Mouse (Mus musculus): ENCODE measurements around the gene Cadm1. TPM values are rescaled to one million over a fixed set of nuclear protein-coding genes. Genes with fewer than 3 reads are reported as not detected.
A peak's percentile ranks its signal among the peaks of the same experiment; 100 is the strongest.

Cadm1 gene
- polyA plus RNA-seq (2015; fragmentation: Nextera tagmentation; extraction: Ambion mirVana): 84.9 and 89.2 TPM in 2 replicates

DNA sequence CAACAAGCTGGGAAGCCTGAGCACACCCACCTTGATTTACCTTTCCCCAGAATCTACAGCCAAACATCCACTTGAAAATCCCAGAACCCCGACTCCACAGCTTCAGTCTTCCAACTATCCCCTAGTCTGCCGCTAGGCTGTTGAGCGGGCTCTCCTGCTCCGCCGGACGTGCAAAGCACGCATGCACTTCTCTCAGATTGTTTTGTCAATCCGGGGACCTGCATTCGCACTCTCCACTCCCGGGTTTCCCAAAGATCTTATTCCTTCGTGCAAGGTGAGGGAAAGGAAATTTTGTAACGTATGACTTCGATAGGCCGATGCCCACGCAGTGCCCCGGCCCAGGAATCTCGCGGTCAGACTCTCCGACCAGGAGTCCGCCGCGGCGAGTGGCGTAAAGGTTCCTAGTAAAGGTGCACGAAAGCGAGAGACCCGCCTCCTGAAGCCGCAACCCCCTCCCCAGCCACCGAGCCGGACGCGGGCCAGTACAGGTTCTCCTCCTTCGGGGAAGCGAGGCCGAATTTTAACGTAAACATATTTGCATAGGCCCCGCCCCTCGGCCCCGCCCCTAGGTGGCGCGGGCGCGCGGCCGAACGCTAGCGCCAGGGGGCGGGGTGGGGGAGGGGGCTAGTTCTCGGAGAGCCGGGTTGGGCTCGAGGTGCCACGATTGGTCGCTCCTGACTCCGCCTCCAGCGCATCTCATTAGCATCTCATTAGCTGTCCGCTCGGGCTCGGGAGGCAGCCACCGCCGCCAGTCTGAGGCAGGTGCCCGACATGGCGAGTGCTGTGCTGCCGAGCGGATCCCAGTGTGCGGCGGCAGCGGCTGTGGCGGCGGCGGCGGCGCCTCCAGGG is at the start of gene Cadm1:
Gene Cadm1, plus strand, starts transcription at position 572 of the 849 bp plus-strand sequence.
- TF ChIP-seq CTCF (IDR thresholded peaks at IDR 0.05) (peak; percentile 74), EP300 (IDR thresholded peaks at IDR 0.05) (0 out of 2 replicates have a peak, but pooled peaks have one; percentile 38)
- DNase-seq (ENCODE audit: low spot score) (peak; percentile 99), ATAC-seq (peak; percentile 97)
- H3K9ac ChIP-seq (replicated peaks; ENCODE audit: low read depth): peak within 1 kb of the TSS; percentile 62
- H3K36me3 ChIP-seq (ENCODE audit: insufficient read depth, low read length): no peaks in the 10 kb centered on the region
- peak within 1 kb of the TSS; percentile 84 for H3K27ac ChIP-seq (ENCODE audit: low read length)
- peaks cover 5% of the 10 kb centered on the region; the same call in 1 of the 2 replicates for H3K27me3 ChIP-seq (replicated peaks; ENCODE audit: insufficient read depth, low read length)
- no peaks in the 10 kb centered on the region for H3K9me3 ChIP-seq (ENCODE audit: low read length)
- WGBS: 1% methylated on average over 68 of the region's 72 CpGs
- H3K4me2 ChIP-seq (replicated peaks; ENCODE audit: low read depth, low read length): peak within 1 kb of the TSS; percentile 87
- peak within 1 kb of the TSS; percentile 73 for H3K4me3 ChIP-seq (ENCODE audit: low read depth, low read length)
- H3K4me1 ChIP-seq (ENCODE audit: insufficient read depth, low read depth, low read length): no peaks in the 10 kb centered on the region; the same call in 1 of the 2 replicates

DNA sequence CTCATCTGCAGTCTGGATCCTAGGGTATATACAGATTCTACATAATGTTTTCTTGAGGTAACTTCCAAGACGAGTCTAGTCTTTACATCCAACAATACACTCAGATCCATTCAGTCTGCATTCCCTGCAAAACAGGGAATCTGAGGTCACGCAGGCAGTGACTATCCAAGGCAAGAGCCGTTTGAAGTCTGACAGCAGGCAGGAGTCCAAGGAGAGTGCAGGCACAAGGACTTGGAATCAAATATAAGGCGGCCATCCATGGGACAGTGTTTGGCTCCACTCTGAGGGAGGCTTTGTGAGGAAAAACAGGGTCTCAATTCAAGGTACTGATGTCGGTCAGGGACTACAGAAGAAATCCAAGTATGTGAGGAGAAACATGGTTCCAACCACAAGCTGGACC is 45.5 kb upstream of the Cadm1 start:
- 63% methylated on average over 5 of the region's 5 CpGs for WGBS
- H3K27me3 ChIP-seq (replicated peaks; ENCODE audit: insufficient read depth, low read length): no peaks in the 10 kb centered on the region
- no peak for DNase-seq (ENCODE audit: low spot score)

DNA sequence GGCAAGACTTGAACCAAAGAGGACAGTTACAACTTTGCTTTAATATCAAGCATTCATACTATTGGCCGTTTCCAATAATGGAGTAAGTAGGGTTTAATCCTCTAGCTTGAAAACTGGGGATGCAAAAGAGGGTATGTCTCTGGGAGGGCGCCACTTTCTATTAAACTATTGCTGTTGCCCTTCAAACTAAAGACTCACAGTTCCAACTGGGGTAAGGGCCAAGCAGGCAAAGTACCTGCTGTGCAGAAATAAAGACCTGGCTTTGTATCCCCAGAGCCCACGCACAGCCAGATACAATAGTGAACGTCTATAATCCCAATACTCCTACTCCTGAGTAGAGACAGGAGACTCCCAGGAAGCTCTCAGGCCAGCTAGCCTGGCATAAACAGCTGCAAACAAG is 44.8 kb upstream of the Cadm1 start:
- H3K27me3 ChIP-seq (replicated peaks; ENCODE audit: insufficient read depth, low read length): no peaks in the 10 kb centered on the region
- H3K4me1 ChIP-seq (ENCODE audit: insufficient read depth, low read depth, low read length): no peaks in the 10 kb centered on the region
- H3K36me3 ChIP-seq (ENCODE audit: insufficient read depth, low read length): no peaks in the 10 kb centered on the region
- no peak overlapping the region for H3K27ac ChIP-seq (ENCODE audit: low read length)
- no peak overlapping the region for H3K9ac ChIP-seq (replicated peaks; ENCODE audit: low read depth)
- ATAC-seq (no peak), DNase-seq (ENCODE audit: low spot score) (no peak)
- H3K4me3 ChIP-seq (ENCODE audit: low read depth, low read length): no peak overlapping the region
- 84% methylated on average over 4 of the region's 4 CpGs for WGBS
- TF ChIP-seq CTCF (IDR thresholded peaks at IDR 0.05) (no peak), EP300 (IDR thresholded peaks at IDR 0.05) (no peak)
- no peak overlapping the region for H3K4me2 ChIP-seq (replicated peaks; ENCODE audit: low read depth, low read length)
- H3K9me3 ChIP-seq (ENCODE audit: low read length): no peaks in the 10 kb centered on the region

More for the DNA sequence above, 45.5 kb upstream of the Cadm1 start:
- Histone ChIP-seq H3K4me1 (ENCODE audit: insufficient read depth, low read depth, low read length) (no peaks in the 10 kb centered on the region), H3K9ac (replicated peaks; ENCODE audit: low read depth) (no peak overlapping the region), H3K4me2 (replicated peaks; ENCODE audit: low read depth, low read length) (no peak overlapping the region), H3K36me3 (ENCODE audit: insufficient read depth, low read length) (no peaks in the 10 kb centered on the region), H3K9me3 (ENCODE audit: low read length) (no peaks in the 10 kb centered on the region), H3K4me3 (ENCODE audit: low read depth, low read length) (no peak overlapping the region), H3K27ac (ENCODE audit: low read length) (no peak overlapping the region)
- TF ChIP-seq CTCF (IDR thresholded peaks at IDR 0.05) (no peak), EP300 (IDR thresholded peaks at IDR 0.05) (no peak)
- ATAC-seq: no peak

DNA sequence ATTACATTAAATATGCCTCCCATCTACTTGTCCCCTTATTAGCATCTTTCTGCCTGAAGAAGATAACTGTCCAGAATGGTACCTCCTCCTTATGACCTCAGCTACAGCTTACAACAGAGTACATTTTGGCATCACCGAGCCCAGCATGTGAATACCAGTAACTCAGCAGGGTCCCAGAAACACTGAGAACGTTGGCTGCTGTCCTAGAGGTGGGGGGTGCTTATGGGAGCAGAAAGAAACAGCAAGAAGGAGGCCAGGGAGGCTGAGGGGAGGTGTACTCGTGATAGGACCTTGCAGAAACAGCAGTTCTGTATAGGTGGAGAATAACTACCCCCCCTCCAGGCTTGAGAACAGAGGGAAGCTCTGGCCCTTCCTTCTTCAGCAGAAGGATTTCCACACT is 30.2 kb upstream of the Cadm1 start:
- ATAC-seq (no peak), DNase-seq (ENCODE audit: low spot score) (no peak)
- Histone ChIP-seq H3K9me3 (ENCODE audit: low read length) (no peaks in the 10 kb centered on the region), H3K4me2 (replicated peaks; ENCODE audit: low read depth, low read length) (no peak overlapping the region), H3K4me3 (ENCODE audit: low read depth, low read length) (no peak overlapping the region), H3K27me3 (replicated peaks; ENCODE audit: insufficient read depth, low read length) (no peaks in the 10 kb centered on the region), H3K4me1 (ENCODE audit: insufficient read depth, low read depth, low read length) (no peaks in the 10 kb centered on the region), H3K27ac (ENCODE audit: low read length) (no peak overlapping the region), H3K9ac (replicated peaks; ENCODE audit: low read depth) (no peak overlapping the region), H3K36me3 (ENCODE audit: insufficient read depth, low read length) (no peaks in the 10 kb centered on the region)
- 49% methylated on average over 3 of the region's 3 CpGs for WGBS
- TF ChIP-seq CTCF (IDR thresholded peaks at IDR 0.05): no peak
- no peak for TF ChIP-seq EP300 (IDR thresholded peaks at IDR 0.05)

DNA sequence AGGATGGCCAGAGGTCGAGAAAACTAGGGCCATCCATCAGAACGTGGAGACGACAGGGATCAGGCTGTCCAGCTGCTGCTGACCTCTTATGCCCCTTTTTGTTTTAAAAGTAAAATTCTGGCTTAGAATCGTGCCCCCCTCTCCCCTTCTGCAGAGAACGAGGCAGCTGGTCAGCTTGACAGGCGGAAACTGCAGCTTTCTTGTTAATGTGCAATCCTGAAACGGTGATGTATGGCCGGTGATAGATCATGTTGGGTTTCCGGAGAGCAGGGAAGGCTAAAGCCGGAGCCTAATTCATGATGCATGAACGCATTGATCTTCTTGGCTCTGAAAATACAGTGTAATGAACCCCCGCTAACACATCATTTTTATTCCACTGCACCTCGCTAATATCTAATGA is 24.0 kb upstream of the Cadm1 start:
- H3K4me3 ChIP-seq (ENCODE audit: low read depth, low read length): no peak overlapping the region
- no peaks in the 10 kb centered on the region for H3K36me3 ChIP-seq (ENCODE audit: insufficient read depth, low read length)
- H3K9me3 ChIP-seq (ENCODE audit: low read length): no peaks in the 10 kb centered on the region
- ATAC-seq (no peak), DNase-seq (ENCODE audit: low spot score) (no peak)
- H3K4me2 ChIP-seq (replicated peaks; ENCODE audit: low read depth, low read length): no peak overlapping the region
- H3K27ac ChIP-seq (ENCODE audit: low read length): no peak overlapping the region
- 32% methylated on average over 13 of the region's 13 CpGs for WGBS
- TF ChIP-seq CTCF (IDR thresholded peaks at IDR 0.05): no peak
- TF ChIP-seq EP300 (IDR thresholded peaks at IDR 0.05): no peak
- no peak overlapping the region for H3K9ac ChIP-seq (replicated peaks; ENCODE audit: low read depth)
- no peaks in the 10 kb centered on the region for H3K27me3 ChIP-seq (replicated peaks; ENCODE audit: insufficient read depth, low read length)
- no peaks in the 10 kb centered on the region for H3K4me1 ChIP-seq (ENCODE audit: insufficient read depth, low read depth, low read length)

DNA sequence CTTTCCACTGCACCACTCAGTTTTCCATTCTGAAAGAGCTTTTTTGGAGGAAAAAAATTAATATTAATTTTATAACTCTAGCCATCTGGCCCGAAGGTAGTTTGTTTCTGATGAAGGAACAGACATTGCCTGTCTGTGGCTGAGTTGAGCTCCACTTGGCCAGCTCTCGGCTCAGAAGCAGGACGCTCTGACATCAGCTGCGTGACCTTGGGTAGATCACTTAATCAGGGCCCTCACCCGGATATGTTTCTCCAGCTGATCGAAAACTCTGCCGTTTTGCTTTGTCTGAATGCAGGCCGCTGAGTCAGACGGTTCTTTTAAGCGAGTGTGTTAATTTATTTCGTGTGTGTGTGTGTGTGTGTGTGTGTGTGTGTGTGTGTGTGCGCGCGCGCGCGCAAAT is 23.1 kb upstream of the Cadm1 start:
- H3K9me3 ChIP-seq (ENCODE audit: low read length): no peaks in the 10 kb centered on the region
- H3K9ac ChIP-seq (replicated peaks; ENCODE audit: low read depth): no peak overlapping the region
- H3K4me2 ChIP-seq (replicated peaks; ENCODE audit: low read depth, low read length): no peak overlapping the region
- no peak overlapping the region for H3K4me3 ChIP-seq (ENCODE audit: low read depth, low read length)
- ATAC-seq: no peak
- WGBS: 83% methylated on average over 17 of the region's 17 CpGs
- H3K4me1 ChIP-seq (ENCODE audit: insufficient read depth, low read depth, low read length): no peaks in the 10 kb centered on the region
- H3K27me3 ChIP-seq (replicated peaks; ENCODE audit: insufficient read depth, low read length): no peaks in the 10 kb centered on the region
- H3K27ac ChIP-seq (ENCODE audit: low read length): no peak overlapping the region
- DNase-seq (ENCODE audit: low spot score): no peak
- TF ChIP-seq EP300 (IDR thresholded peaks at IDR 0.05): no peak
- no peak for TF ChIP-seq CTCF (IDR thresholded peaks at IDR 0.05)
- H3K36me3 ChIP-seq (ENCODE audit: insufficient read depth, low read length): no peaks in the 10 kb centered on the region
